Mouse (Mus musculus): ENCODE data around the gene Scgb1b11.
"Not testable (repeated sequence)": the region's sequence is repeated elsewhere in the genome, so short reads cannot be mapped to it uniquely, and the experiment has no call there.

The Scgb1b11 gene

DNA sequence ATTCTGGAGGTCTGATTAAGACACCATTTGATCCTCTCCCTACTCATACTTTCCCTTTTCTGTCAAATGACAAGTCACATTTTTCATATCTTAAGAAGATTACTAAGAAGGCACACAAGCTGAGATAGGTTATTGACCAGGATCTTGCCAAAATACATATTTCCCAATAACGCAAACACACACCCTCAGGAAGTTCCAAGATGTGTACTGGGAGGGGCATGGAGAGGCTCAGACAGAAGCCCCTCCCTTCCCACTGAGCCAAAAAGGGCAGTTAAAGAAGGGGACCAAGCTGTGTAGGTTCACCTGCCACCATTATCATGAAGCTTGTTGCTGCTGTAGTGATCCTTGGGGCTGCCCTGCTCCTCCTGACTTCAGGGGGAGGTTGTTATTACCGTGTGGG lies at the start of gene Scgb1b11:
TSS of gene Scgb1b11 (plus strand) at position 301 of the 400 bp plus-strand sequence.
- DNase-seq (ENCODE audit: low spot score): not testable (repeated sequence)

DNA sequence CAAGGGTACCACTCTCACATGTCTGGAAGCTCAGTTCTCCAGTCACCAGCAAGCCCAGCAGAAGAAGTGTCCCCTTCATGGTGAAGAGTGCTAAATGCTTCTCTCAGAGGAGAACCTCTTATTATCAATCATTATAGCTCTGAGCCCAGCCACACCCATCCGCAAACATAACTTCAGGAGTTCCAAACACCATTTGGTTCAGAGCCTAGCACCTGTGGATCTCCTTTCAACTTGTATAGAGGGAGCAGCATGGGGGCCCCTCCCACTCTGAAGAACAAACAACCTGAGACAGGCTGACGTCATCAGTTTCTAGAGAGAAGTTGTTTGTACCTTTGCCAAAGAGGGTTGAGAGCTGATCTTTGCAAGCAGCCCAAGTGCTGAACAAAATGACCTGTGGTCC lies 11.6 kb upstream of the Scgb1b11 start, which contains the start of gene Scgb2b11:
TSS of gene Scgb2b11 (minus strand) at position 101 of the 400 bp plus-strand sequence.
- DNase-seq (ENCODE audit: low spot score): not testable (repeated sequence)

All from MN1 (cell line).